Mouse (Mus musculus) kidney, adult 8-10 months (tissue): ENCODE measurements around the gene Pnkd.

Experiments used
- DNase-seq, 2 experiments: peaks; one replicate each; pipeline ENCODE4 v3.0.0; 2022

The Pnkd gene

DNA sequence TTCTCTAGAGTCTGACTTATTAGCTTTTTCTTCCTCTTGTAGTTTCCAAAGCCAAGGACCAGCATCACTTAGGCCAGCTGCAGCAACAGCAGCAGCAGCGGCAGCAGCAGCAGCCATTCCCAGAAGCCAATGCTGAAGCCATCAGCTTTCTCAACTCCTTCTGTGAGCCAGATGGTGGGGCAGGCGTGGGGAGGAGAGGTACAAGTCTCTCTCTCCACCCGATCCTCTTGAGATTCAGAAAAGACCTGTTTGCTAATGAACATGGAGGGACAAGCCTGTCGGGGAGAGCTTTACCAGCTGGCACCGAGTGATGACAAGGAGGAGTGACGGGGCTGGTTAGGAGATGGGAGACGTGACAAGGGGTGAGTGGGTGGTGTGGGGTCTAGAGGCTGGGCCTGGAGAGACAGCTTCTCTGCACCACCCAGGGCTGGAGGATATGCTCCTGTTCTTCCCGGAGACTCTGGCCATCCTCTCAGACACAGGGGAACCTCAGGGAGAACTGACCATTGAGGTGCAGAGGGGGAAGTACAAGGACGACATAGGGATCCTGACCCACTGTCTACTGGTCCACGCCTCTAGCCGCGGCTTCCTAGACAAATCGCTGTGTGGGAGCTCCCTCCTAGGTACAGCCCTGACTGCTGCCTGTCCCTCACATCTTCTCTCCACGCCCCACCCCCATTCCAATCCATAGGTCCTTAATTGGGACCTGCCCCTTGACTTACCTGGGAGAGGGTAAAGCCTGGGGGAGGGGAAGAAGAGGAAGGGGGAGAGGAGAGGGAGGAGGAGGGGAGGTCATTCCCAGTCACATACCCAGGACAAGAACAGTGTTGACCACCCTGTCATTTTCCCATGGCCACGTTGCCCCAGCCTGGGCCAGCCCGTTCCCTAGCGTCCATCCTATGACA lies 77.8 kb downstream of the Pnkd start:
- no peak for DNase-seq

GRCm38 (mm10) chr1:74363437-74363836 lies 78.7 kb downstream of the Pnkd start:
- no peak for DNase-seq

DNA sequence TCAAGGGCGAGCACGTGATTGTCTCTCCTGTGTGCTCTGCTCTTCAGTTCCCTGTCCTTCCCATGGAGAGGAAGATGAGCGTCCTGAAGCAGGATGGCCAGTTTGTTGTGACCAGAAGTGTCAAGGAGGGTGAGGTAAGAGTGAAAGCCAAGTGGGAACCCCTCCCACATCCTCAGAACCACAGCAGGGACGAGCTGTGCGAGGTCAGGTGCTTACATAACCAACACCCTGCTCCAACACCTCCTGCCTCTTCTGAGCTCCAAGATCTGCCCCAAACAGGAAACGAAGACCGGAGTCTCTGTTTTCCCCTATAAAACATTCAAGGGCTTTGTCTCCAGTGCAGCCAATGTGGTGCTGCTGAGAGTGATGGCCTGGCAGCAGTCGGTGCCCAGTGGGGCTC lies 79.5 kb downstream of the Pnkd start:
- DNase-seq, result no peak

- no peak for DNase-seq
Observed at GRCm38 (mm10) chr1:74367886-74368645, 83.3 kb downstream of the Pnkd start.

DNA sequence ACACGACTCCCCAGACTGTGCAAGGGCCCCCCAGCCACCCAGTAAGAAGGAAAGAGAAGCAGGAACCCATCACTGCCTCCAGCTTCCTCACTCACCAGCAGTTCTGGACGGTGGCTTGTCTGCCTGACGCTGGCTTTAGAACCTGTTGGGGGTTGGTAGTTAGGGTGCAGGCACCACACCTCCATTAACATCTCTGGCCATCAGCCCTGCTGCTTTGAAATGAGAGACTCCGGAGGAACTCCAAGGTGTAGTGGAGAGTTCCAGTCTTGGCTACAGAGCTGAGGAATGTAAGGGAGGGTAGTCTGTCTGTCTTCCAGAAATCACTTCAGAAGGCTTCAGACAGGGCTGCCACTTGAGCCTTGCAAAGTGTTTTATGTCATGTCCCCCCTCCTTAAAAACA lies 85.3 kb downstream of the Pnkd start:
- DNase-seq, result no peak

GRCm38 (mm10) chr1:74373372-74373771 lies 88.6 kb downstream of the Pnkd start:
- no peak for DNase-seq

DNA sequence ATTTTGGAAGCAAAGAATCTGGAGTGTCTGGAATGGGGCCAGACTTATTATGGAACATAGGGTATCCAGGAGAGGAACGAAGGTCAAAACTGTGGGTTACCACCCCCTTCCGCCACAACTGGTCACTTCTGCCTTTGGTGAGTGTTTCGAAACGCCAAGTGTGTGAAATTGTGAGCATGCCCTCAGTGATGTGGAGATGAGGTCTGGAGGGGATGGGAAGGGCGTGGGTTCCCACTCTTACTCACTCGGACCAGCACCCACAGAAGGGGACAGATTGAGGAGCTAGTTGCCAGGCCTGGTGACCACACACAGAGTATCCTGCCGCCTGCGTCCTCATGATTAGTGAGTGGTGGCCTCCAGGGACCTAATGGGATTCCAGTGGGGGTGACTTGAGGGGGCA lies 90.2 kb downstream of the Pnkd start, which contains the start of gene Slc11a1:
Gene Slc11a1 (plus strand): TSS at position 216 of the 400 bp plus-strand sequence.
- DNase-seq, result no peak

- no peak for DNase-seq
Observed at GRCm38 (mm10) chr1:74375561-74375960, 90.8 kb downstream of the Pnkd start.

- DNase-seq, result no peak
Observed at GRCm38 (mm10) chr1:74376396-74376795, 91.7 kb downstream of the Pnkd start.

- DNase-seq, result no peak
Observed at GRCm38 (mm10) chr1:74379058-74379504, 94.4 kb downstream of the Pnkd start.

DNA sequence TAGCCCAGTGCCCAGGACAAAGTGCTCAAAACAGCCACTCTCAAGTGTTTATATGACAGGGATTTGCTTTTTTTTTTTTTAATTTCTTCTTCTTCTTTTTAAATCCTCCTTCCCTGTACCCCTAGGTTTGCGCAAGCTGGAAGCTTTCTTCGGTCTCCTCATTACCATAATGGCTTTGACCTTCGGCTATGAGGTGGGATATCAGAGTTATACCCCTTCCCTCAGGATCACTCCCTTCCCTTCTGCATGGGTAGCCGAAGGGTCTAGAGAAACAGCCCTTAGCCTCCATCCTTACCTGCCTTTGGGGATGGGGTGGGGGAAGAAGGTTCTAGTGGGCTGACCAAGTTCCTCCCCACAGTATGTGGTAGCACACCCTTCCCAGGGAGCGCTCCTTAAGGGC lies 95.8 kb downstream of the Pnkd start:
- no peak for DNase-seq

DNA sequence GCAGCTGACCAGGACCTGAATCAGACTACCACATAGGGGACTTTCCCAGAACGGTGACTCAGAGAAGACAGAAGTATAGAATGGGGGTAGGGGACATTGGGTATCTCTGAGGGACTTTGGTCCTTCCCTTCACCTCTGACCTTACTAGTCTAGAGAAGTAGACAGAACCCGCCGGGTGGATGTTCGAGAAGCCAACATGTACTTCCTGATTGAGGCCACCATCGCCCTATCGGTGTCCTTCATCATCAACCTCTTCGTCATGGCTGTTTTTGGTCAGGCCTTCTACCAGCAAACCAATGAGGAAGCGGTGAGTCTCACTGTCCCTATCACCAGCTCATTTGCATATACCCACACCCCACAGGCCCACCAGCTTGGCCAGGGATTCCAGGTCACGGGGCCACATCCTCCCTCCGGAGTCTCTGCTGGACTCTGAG lies 96.9 kb downstream of the Pnkd start:
- no peak for DNase-seq

DNA sequence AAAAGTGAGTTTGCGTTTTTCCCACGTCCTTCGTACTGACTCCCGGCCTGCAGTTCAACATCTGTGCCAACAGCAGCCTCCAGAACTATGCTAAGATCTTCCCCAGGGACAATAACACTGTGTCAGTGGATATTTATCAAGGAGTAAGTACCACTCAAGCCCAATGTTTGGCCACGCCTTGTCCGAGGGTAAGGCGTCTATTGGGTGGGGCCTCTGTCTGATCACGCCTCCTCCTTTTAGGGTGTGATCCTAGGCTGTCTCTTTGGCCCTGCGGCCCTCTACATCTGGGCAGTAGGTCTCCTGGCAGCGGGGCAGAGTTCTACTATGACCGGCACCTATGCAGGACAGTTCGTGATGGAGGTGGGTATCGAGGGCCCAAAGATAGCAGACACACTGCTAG lies 98.7 kb downstream of the Pnkd start:
- DNase-seq, result no peak

DNA sequence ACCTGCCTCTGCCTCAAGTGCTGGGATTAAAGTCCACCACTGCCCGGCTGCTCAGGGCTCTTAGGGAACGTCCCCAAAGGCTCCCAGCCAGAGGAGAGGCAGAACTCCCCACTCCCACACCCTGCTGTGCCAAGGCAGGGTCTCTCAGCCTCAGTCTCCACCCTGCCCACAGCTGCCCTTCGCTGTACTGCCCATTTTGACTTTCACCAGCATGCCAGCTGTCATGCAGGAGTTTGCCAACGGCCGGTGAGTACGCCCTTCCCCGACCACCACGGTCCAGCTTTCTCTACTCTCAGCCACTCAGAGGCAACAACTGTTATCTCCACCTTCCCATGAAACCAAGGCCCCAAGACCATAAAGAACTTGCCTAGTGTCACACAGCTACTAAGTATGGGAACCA lies 99.8 kb downstream of the Pnkd start:
- DNase-seq, result no peak

- no peak for DNase-seq
Observed at GRCm38 (mm10) chr1:74385064-74385463, 100.3 kb downstream of the Pnkd start.

- no peak for DNase-seq
Observed at GRCm38 (mm10) chr1:74385531-74385930, 100.8 kb downstream of the Pnkd start.

GRCm38 (mm10) chr1:74386363-74386713 lies 101.6 kb downstream of the Pnkd start:
- DNase-seq, result no peak

GRCm38 (mm10) chr1:74386714-74387385 lies 102.1 kb downstream of the Pnkd start:
- DNase-seq, result peak; percentile 97

GRCm38 (mm10) chr1:74387386-74387988 lies 102.8 kb downstream of the Pnkd start:
- DNase-seq, result no peak

- DNase-seq, result no peak
Observed at GRCm38 (mm10) chr1:74388398-74388920, 103.7 kb downstream of the Pnkd start.

DNA sequence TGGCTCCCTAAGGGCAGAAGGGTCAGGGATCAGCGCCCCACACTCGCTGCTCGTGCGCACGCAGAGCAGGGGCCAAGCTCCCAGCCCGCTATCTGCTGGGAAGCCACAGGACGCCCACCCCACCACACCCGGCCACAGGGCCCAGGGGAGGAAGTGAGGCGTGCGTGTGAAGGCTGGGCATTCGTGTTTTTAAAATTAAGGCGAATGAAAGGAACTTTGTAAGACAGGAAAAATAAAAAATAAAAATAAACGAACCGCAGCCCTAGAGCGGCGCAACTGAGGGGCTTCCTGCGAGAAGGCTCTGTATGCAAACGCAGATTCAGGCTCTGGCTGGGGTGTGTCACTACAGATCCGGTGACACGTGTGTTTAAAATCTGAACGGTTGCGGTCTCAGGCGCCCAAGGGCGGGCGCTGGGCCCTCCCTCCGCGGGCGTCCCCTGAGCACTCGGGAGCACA lies 105.1 kb downstream of the Pnkd start:
- no peak for DNase-seq

DNA sequence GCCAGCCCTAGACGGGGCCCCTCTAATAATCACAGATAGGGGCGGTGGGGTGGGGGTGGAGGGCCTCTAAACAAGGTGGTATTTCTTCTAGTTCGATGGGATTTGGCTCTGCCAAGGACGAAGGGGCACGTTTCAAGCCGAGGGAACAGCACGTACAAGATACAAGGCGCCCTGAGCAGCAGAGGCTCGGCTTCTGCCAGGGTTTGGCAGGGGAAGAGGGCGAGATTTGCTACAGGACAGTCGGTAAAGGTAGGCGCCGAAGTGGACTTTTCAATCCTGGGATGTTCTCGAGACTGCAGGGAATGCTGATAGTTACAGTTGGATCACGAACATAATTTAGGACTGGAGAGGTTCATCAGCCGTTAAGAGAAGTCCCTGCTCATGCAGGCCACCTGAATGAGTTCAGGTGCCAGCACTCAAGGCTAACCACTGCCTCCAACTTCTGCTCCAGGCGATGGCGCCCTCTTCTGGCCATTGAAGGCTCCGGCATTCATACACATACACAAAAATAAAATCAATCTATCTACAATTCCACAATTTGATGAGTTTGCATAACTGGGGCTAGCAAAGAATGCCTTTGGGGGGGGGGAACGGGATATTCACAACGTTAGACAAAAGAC lies 105.7 kb downstream of the Pnkd start:
- peak in 1 of 2 experiments; percentile 71 for DNase-seq
